Mouse (Mus musculus): ENCODE data around the gene Anxa7.

Anxa7 gene

DNA sequence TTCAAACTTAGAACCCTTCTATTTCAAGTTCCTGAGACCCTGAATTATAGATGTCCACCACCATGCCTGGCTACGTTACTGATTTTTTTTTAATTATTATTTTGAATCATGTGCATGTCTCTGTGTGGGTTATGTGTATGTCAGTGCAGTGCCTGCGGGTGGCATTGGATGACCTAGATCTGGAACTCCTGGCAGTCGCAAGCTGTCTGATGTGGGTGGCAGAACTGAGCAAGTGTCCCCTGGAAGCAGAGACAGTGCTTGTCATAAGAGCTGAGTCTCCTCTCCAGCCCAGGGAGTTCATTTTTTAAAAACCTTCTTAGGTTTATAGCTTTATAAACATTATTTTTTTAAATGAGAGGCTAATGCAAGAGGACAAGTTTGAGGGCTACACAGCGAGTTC, 47.5 kb downstream of the Anxa7 start:
- no peak for DNase-seq (ENCODE audit: low spot score)

DNA sequence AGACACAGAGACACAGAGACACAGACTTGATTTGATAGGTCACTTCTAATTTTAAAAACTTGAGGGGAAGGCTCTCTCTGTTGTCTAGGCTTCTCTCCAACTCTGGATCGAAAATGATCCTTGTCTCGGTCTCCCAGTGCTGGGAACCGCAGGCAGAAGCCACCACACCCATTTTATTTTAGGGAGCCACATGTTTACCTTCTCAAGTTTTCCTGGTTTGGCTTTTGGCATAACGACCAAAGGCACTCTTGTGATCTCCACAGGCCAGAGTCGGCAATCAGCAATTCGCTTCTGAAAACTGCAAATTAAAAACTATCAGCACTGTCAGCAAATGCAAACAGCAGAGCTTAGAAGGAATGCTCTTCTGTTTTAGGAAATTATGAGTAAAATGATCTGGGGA, 48.2 kb downstream of the Anxa7 start:
- DNase-seq (ENCODE audit: low spot score) = no peak

DNA sequence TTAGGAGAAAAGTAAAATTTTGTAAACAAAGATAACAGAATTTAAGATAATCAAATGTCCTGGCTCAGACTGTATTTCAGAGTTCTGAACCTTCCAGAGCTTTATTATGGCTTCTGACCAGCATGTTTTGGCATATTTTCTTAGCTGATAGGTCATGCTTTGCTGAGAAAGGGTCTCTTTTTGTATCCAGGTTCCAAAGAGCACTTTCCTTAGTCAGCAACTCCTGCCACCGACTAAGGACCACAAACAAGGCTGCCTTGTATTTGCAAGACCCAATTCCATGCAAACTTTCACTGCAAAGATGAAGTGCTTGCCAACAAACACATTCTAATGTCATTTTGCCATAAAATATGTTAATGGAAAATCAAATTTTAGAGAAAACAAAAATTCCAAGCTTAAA, 50.1 kb downstream of the Anxa7 start:
- no peak for DNase-seq (ENCODE audit: low spot score)

GRCm38 (mm10) chr14:20428593-20428992, 51.3 kb downstream of the Anxa7 start:
- DNase-seq (ENCODE audit: low spot score) = no peak

GRCm38 (mm10) chr14:20423046-20423445, 56.9 kb downstream of the Anxa7 start:
- DNase-seq (ENCODE audit: low spot score) = no peak

DNA sequence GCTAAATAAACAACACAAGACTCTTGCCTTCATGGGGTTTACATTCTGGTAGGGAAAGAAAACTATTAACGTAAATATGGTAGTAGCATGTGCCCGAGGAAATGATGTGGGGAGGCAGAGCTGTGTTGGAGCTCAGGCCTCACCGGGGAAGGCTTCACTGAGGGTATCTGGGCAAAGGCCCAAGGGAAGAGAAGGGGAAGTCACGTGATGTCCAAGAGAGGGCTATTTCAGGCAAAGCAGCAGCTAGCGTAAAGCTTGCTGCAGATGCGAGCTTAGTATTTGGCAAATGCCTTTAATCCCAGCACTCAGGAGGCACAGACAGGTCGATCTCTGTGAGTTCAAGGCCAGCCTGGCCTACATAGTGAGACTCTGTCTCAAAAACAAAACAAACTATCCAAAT, 57.7 kb downstream of the Anxa7 start:
- no peak for DNase-seq (ENCODE audit: low spot score)

Data from c-Kit-positive CD71-positive TER-119-positive erythroid progenitor cells, embryonic 14.5 days (primary cell).